Mouse (Mus musculus): ENCODE data around the gene Slc26a10.

- TF ChIP-seq CTCF (IDR thresholded peaks at IDR 0.05; ENCODE audit: borderline replicate concordance, extremely low read depth, insufficient read depth, insufficient read length) (no peak), POLR2A (IDR thresholded peaks at IDR 0.05; ENCODE audit: borderline replicate concordance, extremely low read depth, insufficient read depth, insufficient read length, poor library complexity, severe bottlenecking) (no peak)
Observed at GRCm38 (mm10) chr10:127189116-127189650, 8.7 kb upstream of the Slc26a10 start.
